Mouse (Mus musculus) embryonic facial prominence, embryonic 13.5 days (tissue): ENCODE data around the gene D430041D05Rik. TPM values are rescaled to one million over a fixed set of nuclear protein-coding genes. Genes with fewer than 3 reads are reported as not detected.

Experiments used
- ATAC-seq: fragments of 200-750 bp; cut with Nextera tagmentation; 2 replicates; pipeline ENCODE4 v1.8.0; 2017; ENCODE audit warnings: low read depth; ENCODE audit not compliant: insufficient number of reproducible peaks, insufficient read depth, low FRiP score, low TSS enrichment
- H3K27ac ChIP-seq: fragments of 300-500 bp; sonication (generic); 2 replicates; pipeline ENCODE4 v1.5.1; 2015; ENCODE audit warnings: moderate library complexity, mild to moderate bottlenecking, inconsistent platforms
- H3K27me3 ChIP-seq: fragments of 300-500 bp; sonication (generic); 2 replicates; pipeline ENCODE4 v1.6.1; 2015; ENCODE audit warnings: mild to moderate bottlenecking, inconsistent platforms
- H3K36me3 ChIP-seq: fragments of 300-500 bp; sonication (generic); 2 replicates; pipeline ENCODE4 v1.6.1; 2015; ENCODE audit warnings: mild to moderate bottlenecking, inconsistent platforms
- H3K4me1 ChIP-seq: fragments of 300-500 bp; sonication (generic); 2 replicates; pipeline ENCODE4 v1.6.1; 2015; ENCODE audit warnings: inconsistent platforms
- H3K4me2 ChIP-seq: fragments of 300-500 bp; sonication (generic); 2 replicates; pipeline ENCODE4 v1.6.1; 2015; ENCODE audit warnings: moderate library complexity, mild to moderate bottlenecking, inconsistent platforms
- H3K4me3 ChIP-seq: fragments of 300-500 bp; sonication (generic); 2 replicates; pipeline ENCODE4 v1.5.1; 2015; ENCODE audit warnings: mild to moderate bottlenecking, inconsistent platforms
- H3K9ac ChIP-seq: fragments of 300-500 bp; sonication (generic); 2 replicates; pipeline ENCODE4 v1.6.1; 2015; ENCODE audit warnings: mild to moderate bottlenecking, inconsistent platforms
- H3K9me3 ChIP-seq: fragments of 300-500 bp; sonication (generic); 2 replicates; pipeline ENCODE4 v1.6.1; 2016; ENCODE audit warnings: inconsistent platforms
- WGBS: fragments of 180-500 bp; shearing (Covaris S2); methylation state at CpG from one replicate; pipeline ENCODE4 v1.1.7; 2015; ENCODE audit warnings: mixed read lengths; 5-methylcytosine and 5-hydroxymethylcytosine counted together
- polyA plus RNA-seq: library from polyadenylated mRNA; unstranded; fragments of >200 nt; fragmentation: Nextera tagmentation; extraction: Ambion mirVana; gene quantifications from 2 replicates; pipeline ENCODE4 v1.2.1, GENCODE M21; 2015

The D430041D05Rik gene
- polyA plus RNA-seq, 1 experiment from 2014 or later: 0.80 TPM

DNA sequence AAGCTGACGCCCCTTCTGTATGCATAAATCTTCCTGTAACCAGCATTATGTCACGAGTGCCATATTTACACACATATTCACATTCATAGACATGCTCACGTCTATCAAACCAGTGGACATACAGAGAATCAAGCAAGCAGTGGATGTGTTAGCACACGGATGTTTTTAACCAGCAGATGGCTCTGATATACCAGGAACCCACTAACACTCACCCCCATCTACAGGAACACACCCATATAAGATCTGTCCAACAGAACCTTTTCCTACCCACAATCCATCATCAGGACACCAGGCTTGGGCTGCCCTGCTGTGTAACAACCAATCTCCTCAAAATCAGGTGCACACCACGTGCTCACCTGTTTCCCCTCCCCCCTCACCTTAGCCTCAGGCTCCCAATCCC, 76.9 kb downstream of the D430041D05Rik start:
- no peaks in the 10 kb centered on the region for H3K4me1 ChIP-seq
- H3K27me3 ChIP-seq: no peaks in the 10 kb centered on the region
- H3K4me2 ChIP-seq: no peak overlapping the region
- no peak overlapping the region for H3K27ac ChIP-seq
- no peak for ATAC-seq
- H3K9me3 ChIP-seq: no peaks in the 10 kb centered on the region
- no peak overlapping the region for H3K4me3 ChIP-seq
- no peaks in the 10 kb centered on the region for H3K36me3 ChIP-seq
- no peak overlapping the region for H3K9ac ChIP-seq
- WGBS: 67% methylated on average over 5 of the region's 5 CpGs

DNA sequence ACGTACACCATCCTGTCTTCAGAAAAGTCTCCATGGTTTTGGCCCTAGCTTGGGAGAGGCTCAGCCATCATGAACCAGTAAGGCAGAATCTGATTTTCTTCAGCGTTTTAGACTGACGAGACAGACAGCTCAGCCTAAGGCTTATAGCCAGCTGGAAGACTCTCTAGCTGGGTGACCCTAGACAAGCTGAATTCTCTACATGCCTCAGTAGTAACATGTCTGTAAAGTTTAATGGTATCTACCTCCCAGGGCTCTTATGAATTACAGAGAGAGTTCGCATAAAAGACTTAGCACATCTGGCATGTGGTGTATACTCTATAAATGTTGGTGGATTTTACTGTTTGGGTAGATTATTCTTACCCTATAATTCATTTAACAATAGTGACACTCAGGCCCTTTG, 78.1 kb downstream of the D430041D05Rik start:
- H3K9me3 ChIP-seq: no peaks in the 10 kb centered on the region
- no peaks in the 10 kb centered on the region for H3K27me3 ChIP-seq
- H3K4me2 ChIP-seq: no peak overlapping the region
- 64% methylated on average over 4 of the region's 4 CpGs for WGBS
- H3K27ac ChIP-seq: no peak overlapping the region
- H3K4me3 ChIP-seq: no peak overlapping the region
- H3K9ac ChIP-seq: no peak overlapping the region
- no peaks in the 10 kb centered on the region for H3K36me3 ChIP-seq
- ATAC-seq: no peak
- H3K4me1 ChIP-seq: no peaks in the 10 kb centered on the region

DNA sequence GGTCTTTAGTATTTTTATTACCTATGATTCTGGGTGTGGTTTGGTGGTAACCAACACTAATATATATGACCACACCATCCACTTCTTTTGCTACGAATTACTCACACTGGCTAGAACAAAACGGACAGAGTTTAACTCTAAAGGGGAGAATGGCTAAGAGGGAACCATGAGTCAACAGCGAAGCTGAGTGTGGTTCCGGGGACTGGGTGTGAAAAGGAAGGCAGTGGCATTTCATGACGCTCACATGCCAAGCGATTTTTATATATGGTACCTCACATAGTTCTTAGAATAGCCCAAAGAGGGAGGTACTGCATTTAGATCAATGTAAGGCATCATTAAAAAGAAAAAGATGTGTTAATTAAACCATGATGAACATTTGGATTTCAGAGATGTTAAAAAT, 79.6 kb downstream of the D430041D05Rik start:
- H3K9ac ChIP-seq: no peak overlapping the region
- no peak overlapping the region for H3K4me3 ChIP-seq
- H3K36me3 ChIP-seq: no peaks in the 10 kb centered on the region
- no peaks in the 10 kb centered on the region for H3K27me3 ChIP-seq
- WGBS: 89% methylated on average over 6 of the region's 6 CpGs
- H3K27ac ChIP-seq: no peak overlapping the region
- no peak overlapping the region for H3K4me2 ChIP-seq
- no peak for ATAC-seq
- H3K4me1 ChIP-seq: no peaks in the 10 kb centered on the region
- no peaks in the 10 kb centered on the region for H3K9me3 ChIP-seq

DNA sequence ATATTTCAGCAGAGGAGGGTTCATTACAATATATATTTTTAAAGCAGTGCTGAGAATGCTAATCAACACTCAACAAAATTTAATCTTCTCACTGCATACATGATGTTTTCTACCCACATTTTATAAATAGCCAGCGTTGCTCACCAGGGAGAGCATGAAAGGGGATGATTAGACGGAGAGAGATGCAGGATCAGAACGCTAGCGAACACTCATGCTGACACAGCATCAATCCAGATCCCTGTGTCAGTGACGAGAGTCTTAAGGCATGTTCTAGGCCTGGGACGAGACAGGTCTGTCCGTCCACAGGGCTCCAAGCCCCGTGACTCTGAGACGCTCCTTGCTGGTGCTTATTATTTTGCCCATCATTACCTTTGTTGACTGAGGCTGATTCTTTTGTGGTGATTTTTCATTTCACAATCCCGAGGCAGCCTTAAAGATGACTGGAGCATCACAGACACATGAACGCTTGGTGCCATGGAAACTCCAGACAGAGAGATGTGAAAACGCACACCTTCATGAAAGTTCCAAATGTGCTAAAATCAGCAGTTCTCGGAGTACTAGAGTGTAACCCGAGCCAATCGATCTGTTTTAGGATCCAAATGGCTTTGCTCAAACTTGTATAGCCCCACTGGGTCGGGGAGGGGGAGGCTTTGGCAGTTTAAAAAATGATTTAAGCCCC, 83.6 kb downstream of the D430041D05Rik start:
- H3K27me3 ChIP-seq: no peaks in the 10 kb centered on the region
- no peak overlapping the region for H3K4me2 ChIP-seq
- no peaks in the 10 kb centered on the region for H3K4me1 ChIP-seq
- H3K27ac ChIP-seq: no peak overlapping the region
- WGBS: 75% methylated on average over 16 of the region's 16 CpGs
- no peak overlapping the region for H3K4me3 ChIP-seq
- no peaks in the 10 kb centered on the region for H3K36me3 ChIP-seq
- no peak overlapping the region for H3K9ac ChIP-seq
- no peaks in the 10 kb centered on the region for H3K9me3 ChIP-seq
- ATAC-seq: no peak

DNA sequence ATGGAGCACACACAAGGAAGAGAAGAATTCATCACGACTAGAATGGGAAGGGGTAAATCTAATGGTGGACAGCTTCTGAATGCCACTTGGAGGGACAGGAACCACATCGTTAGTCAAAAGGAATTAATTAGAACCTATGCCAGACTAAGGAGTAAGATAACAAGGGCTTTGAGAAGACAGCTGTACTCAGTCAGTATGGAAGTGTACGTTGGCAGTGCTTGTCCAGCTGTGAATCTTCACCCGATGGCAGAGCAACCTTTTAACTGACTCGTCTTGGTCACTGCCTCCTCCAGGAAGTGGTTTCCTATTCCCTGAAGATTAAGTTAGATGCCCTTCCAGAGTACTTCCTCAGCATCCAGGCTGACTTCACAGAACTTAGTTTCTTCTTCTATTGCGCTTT, 87.0 kb downstream of the D430041D05Rik start:
- no peak for ATAC-seq
- H3K27ac ChIP-seq: no peak overlapping the region
- H3K27me3 ChIP-seq: no peaks in the 10 kb centered on the region
- no peak overlapping the region for H3K4me2 ChIP-seq
- no peaks in the 10 kb centered on the region for H3K36me3 ChIP-seq
- H3K4me3 ChIP-seq: no peak overlapping the region
- no peak overlapping the region for H3K9ac ChIP-seq
- H3K4me1 ChIP-seq: 0 out of 2 replicates have a peak, but pooled peaks cover 10% of the 10 kb centered on the region
- H3K9me3 ChIP-seq: no peaks in the 10 kb centered on the region
- 77% methylated on average over 6 of the region's 6 CpGs for WGBS

DNA sequence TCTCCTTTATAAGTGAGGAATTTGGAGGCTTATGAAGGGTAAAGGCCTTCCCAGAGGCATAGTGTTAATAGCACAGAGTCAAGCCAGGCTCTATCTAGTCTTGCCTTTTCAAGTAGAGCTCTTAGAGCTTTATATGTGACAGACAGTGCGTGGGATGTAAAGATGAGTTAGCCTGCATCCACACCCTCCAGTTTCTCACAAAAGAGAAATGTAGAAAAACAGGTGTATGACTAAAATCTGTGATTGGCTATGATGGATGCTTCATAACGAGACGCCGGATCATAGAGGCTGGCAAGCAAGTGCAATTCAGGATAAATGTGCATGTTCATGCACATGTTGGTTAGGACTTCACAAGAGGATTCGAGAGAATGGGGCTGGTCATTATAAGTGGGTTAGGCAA, 87.5 kb downstream of the D430041D05Rik start:
- no peak overlapping the region for H3K9ac ChIP-seq
- no peaks in the 10 kb centered on the region for H3K36me3 ChIP-seq
- no peaks in the 10 kb centered on the region for H3K9me3 ChIP-seq
- WGBS: 88% methylated on average over 5 of the region's 5 CpGs
- no peak overlapping the region for H3K27ac ChIP-seq
- no peak overlapping the region for H3K4me3 ChIP-seq
- peaks cover 11% of the 10 kb centered on the region; the same call in 1 of the 2 replicates for H3K4me1 ChIP-seq
- ATAC-seq: no peak
- H3K4me2 ChIP-seq: no peak overlapping the region
- H3K27me3 ChIP-seq: no peaks in the 10 kb centered on the region

DNA sequence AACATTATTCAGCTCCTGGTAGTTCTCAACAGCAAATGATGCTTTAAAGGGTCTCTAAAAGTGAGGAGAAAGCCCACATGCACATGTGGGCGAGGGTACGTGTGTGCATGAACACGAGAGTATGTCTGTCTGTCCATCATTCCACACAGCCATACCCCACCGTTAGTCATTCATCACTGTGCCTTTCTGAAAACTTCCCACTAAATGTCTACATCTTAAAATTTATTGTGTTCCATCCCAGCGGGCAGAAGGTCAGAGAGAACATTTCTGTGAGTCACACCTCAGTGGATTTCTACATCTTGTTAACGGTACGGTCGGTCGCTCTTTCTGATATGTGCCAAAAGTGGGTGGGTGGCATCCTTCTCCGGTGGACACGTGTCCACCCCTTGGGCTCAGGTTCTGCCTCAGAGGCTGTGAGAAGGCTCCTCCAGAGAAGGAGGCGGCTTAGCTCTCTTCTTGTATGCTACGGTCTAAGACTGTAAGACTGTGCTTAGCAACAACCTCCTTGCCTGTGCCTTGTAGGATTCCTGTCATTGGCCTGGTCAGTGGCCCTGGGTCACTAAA, 90.7 kb downstream of the D430041D05Rik start:
- H3K36me3 ChIP-seq: no peaks in the 10 kb centered on the region
- 88% methylated on average over 13 of the region's 13 CpGs for WGBS
- H3K4me1 ChIP-seq: peaks cover 14% of the 10 kb centered on the region; the same call in 1 of the 2 replicates
- ATAC-seq: no peak
- no peak overlapping the region for H3K4me2 ChIP-seq
- no peak overlapping the region for H3K27ac ChIP-seq
- H3K27me3 ChIP-seq: no peaks in the 10 kb centered on the region
- no peak overlapping the region for H3K9ac ChIP-seq
- no peak overlapping the region for H3K4me3 ChIP-seq
- H3K9me3 ChIP-seq: no peaks in the 10 kb centered on the region

DNA sequence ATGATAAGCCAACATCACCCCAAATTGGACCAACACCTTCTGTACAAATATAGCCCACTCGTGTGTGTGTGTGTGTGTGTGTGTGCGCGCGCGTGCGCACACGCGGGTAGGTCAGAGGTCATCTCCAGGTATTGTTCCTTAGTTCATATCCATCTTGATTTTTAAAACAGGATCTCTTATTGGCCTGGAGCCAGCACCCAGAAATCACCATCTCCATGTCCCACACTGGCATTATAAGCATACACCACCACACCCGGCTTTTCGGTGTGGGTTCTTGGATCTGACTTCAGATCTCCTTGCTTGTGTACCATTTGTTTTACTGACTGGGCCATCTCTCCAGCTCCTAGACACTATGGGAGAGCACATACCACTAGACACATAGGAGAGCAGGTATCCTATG, 91.4 kb downstream of the D430041D05Rik start:
- Histone ChIP-seq H3K4me2 (no peak overlapping the region), H3K4me1 (peaks cover 14% of the 10 kb centered on the region; the same call in 1 of the 2 replicates), H3K4me3 (no peak overlapping the region), H3K27me3 (no peaks in the 10 kb centered on the region), H3K27ac (no peak overlapping the region), H3K36me3 (no peaks in the 10 kb centered on the region), H3K9ac (no peak overlapping the region), H3K9me3 (no peaks in the 10 kb centered on the region)
- 94% methylated on average over 10 of the region's 10 CpGs for WGBS
- ATAC-seq: no peak

DNA sequence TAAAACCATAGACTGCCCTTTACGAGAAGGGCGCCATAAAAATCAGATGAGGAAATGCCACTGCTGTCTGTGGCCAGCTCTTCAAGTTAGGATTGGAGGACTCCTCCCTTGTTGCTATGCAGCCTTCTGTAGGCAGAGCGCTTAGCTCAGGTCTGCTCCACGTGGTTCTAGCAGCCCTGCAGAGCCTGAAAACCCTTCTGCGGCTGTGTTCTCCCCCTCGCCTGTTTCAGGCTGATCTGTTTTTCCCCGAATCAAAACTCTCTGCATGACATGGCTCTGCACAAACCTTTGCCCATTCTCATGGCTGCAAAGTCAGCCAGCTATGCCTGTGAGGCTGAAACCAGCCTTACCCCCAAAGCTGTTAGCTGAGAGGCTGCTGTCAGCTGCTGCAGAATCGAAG, 91.9 kb downstream of the D430041D05Rik start:
- Histone ChIP-seq H3K27me3 (no peaks in the 10 kb centered on the region), H3K27ac (no peak overlapping the region), H3K36me3 (no peaks in the 10 kb centered on the region), H3K9me3 (no peaks in the 10 kb centered on the region), H3K4me3 (no peak overlapping the region), H3K4me1 (peaks cover 14% of the 10 kb centered on the region; the same call in 1 of the 2 replicates), H3K4me2 (no peak overlapping the region), H3K9ac (no peak overlapping the region)
- ATAC-seq: no peak
- WGBS: 51% methylated on average over 8 of the region's 8 CpGs

DNA sequence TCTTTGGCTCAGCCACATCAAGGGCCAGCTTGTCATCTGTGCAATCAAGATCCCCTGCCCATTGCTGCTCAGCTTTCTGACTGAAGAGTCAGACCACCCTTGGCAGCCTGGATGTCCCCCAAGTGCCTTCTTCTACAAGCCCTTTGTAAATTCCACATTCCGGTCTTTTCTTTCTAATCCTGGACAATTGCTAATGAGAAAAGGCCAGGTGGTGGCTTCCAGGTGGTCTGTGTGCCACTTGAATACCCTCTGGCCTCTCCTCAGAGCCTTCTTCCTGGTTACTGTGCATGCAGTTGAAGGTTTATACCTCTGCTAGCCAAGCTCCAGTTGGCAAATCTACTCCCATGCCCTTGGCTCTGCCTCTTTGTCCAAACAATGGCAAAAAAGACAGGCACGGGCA, 92.6 kb downstream of the D430041D05Rik start:
- no peaks in the 10 kb centered on the region for H3K27me3 ChIP-seq
- no peak overlapping the region for H3K4me2 ChIP-seq
- H3K9me3 ChIP-seq: no peaks in the 10 kb centered on the region
- no peak overlapping the region for H3K4me3 ChIP-seq
- peaks cover 14% of the 10 kb centered on the region; the same call in 1 of the 2 replicates for H3K4me1 ChIP-seq
- H3K36me3 ChIP-seq: no peaks in the 10 kb centered on the region
- no peak for ATAC-seq
- H3K9ac ChIP-seq: no peak overlapping the region
- no peak overlapping the region for H3K27ac ChIP-seq
- WGBS: 83% methylated on average over 2 of the region's 2 CpGs

DNA sequence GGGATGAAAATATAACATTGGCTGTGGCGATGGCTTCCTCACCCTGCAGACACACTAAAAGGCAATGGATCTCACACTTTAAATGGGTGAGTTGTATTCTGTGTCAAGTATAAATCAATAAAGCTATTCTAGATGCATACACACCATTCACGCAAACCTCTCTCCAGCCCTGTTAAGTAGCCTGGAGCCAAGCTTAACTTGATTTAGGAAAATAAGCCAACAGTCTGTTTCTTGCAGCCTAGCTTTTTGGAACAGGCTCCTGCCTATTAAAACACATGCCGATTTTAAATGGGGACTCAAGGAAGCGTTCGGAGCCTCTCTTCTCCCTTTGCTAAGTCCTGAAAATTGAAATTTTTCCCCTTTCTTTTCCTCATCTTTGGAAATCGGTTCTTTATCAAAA, 93.2 kb downstream of the D430041D05Rik start:
- Histone ChIP-seq H3K4me1 (peaks cover 14% of the 10 kb centered on the region; the same call in 1 of the 2 replicates), H3K9ac (no peak overlapping the region), H3K27ac (no peak overlapping the region), H3K9me3 (no peaks in the 10 kb centered on the region), H3K36me3 (no peaks in the 10 kb centered on the region), H3K27me3 (no peaks in the 10 kb centered on the region), H3K4me2 (no peak overlapping the region), H3K4me3 (no peak overlapping the region)
- no peak for ATAC-seq
- WGBS: 72% methylated on average over 6 of the region's 6 CpGs

DNA sequence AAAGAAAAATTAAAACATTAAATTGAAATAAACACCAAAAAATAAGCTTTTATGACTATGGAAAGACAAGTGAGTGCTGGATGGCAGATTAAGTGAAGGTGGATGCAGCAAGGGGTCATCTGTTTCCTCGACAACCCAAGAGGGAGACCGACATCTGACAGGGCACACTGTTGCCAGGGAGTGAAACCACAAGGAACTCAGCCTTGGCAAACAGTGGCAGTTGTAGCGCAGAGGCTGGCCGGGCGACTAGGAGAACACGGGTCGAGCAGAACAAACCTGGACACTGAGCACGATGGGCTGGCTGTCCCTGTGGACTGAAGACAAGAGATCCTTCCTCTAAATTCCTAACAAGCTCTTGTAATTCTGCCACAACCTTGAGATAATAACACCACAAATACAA, 94.3 kb downstream of the D430041D05Rik start:
- no peak for ATAC-seq

More for the DNA sequence above, 94.3 kb downstream of the D430041D05Rik start:
- no peaks in the 10 kb centered on the region for H3K36me3 ChIP-seq
- no peaks in the 10 kb centered on the region for H3K27me3 ChIP-seq
- H3K9me3 ChIP-seq: no peaks in the 10 kb centered on the region
- H3K9ac ChIP-seq: no peak overlapping the region
- no peak overlapping the region for H3K4me2 ChIP-seq
- no peak overlapping the region for H3K27ac ChIP-seq
- peaks cover 11% of the 10 kb centered on the region; the same call in 1 of the 2 replicates for H3K4me1 ChIP-seq
- WGBS: 87% methylated on average over 8 of the region's 8 CpGs
- no peak overlapping the region for H3K4me3 ChIP-seq
